Mouse (Mus musculus) urinary bladder, postnatal 25 days (tissue): ENCODE measurements around the gene Abtb1.

ENCODE experiments used
- DNase-seq: peaks from one replicate; pipeline ENCODE4 v3.0.0; 2022; ENCODE audit warnings: low spot score

Gene Abtb1

GRCm38 (mm10) chr6:88854509-88854908 is 12.7 kb upstream of the Abtb1 start:
- DNase-seq = no peak

- no peak for DNase-seq
Measured at GRCm38 (mm10) chr6:88850034-88850433, 8.2 kb upstream of the Abtb1 start.

GRCm38 (mm10) chr6:88849270-88849669 is 7.5 kb upstream of the Abtb1 start:
- DNase-seq = no peak

GRCm38 (mm10) chr6:88847571-88847970 is 5.8 kb upstream of the Abtb1 start:
- no peak for DNase-seq

- DNase-seq = no peak
Measured at GRCm38 (mm10) chr6:88844901-88845565, 3.2 kb upstream of the Abtb1 start.

GRCm38 (mm10) chr6:88843781-88844725 is 2.3 kb upstream of the Abtb1 start:
- DNase-seq = no peak

- DNase-seq = no peak
Measured at GRCm38 (mm10) chr6:88843241-88843640, 1.5 kb upstream of the Abtb1 start.

- no peak for DNase-seq
Measured at GRCm38 (mm10) chr6:88842731-88843151, 957 bp upstream of the Abtb1 start.

- DNase-seq = no peak
Measured at GRCm38 (mm10) chr6:88841514-88841780, 337 bp downstream of the Abtb1 start.

GRCm38 (mm10) chr6:88840791-88841513 is 832 bp downstream of the Abtb1 start:
- DNase-seq = no peak

GRCm38 (mm10) chr6:88840211-88840610 is 1.6 kb downstream of the Abtb1 start:
- no peak for DNase-seq

- DNase-seq = no peak
Measured at GRCm38 (mm10) chr6:88839135-88839970, 2.4 kb downstream of the Abtb1 start.

GRCm38 (mm10) chr6:88838613-88839012 is 3.2 kb downstream of the Abtb1 start:
- DNase-seq = no peak

GRCm38 (mm10) chr6:88837999-88838398 is 3.8 kb downstream of the Abtb1 start:
- DNase-seq = no peak

GRCm38 (mm10) chr6:88836178-88836819 is 5.5 kb downstream of the Abtb1 start:
- no peak for DNase-seq

- DNase-seq = no peak
Measured at GRCm38 (mm10) chr6:88835047-88835446, 6.7 kb downstream of the Abtb1 start.

- no peak for DNase-seq
Measured at GRCm38 (mm10) chr6:88833340-88834140, 8.2 kb downstream of the Abtb1 start.

- no peak for DNase-seq
Measured at GRCm38 (mm10) chr6:88832663-88833062, 9.1 kb downstream of the Abtb1 start.

- peak; percentile 68 for DNase-seq
Measured at GRCm38 (mm10) chr6:88831456-88831855, 10.3 kb downstream of the Abtb1 start.

- no peak for DNase-seq
Measured at GRCm38 (mm10) chr6:88830112-88830702, 11.6 kb downstream of the Abtb1 start.
